Mouse (Mus musculus) heart, postnatal 0 days (tissue): ENCODE measurements around the gene Hspd1. TPM values are rescaled to one million over a fixed set of nuclear protein-coding genes. Genes with fewer than 3 reads are reported as not detected.
"Not testable (repeated sequence)": the region's sequence is repeated elsewhere in the genome, so short reads cannot be mapped to it uniquely, and the experiment has no call there.

ENCODE experiments used
- ATAC-seq: fragments of 200-750 bp; cut with Nextera tagmentation; 2 replicates; pipeline ENCODE4 v1.8.0; 2017; ENCODE audit warnings: low read depth, moderate number of reproducible peaks, moderate library complexity; ENCODE audit not compliant: insufficient read depth
- DNase-seq: peaks from one replicate; pipeline ENCODE4 v3.0.0-alpha.2; 2016; ENCODE audit warnings: low spot score
- H3K27ac ChIP-seq: fragments of 300-500 bp; sonication (generic); 2 replicates; pipeline ENCODE4 v1.5.1; 2014; ENCODE audit warnings: low read depth, mild to moderate bottlenecking
- H3K27me3 ChIP-seq: fragments of 300-500 bp; sonication (generic); 2 replicates; pipeline ENCODE4 v1.6.1; 2014; ENCODE audit warnings: low read length, mixed read lengths; ENCODE audit not compliant: control insufficient read depth, insufficient read depth
- H3K36me3 ChIP-seq: fragments of 300-500 bp; sonication (generic); replicated peaks from 2 replicates; pipeline ENCODE4 v1.6.1; 2014; ENCODE audit warnings: low read length, mixed read lengths; ENCODE audit not compliant: control insufficient read depth, insufficient read depth
- H3K4me1 ChIP-seq: fragments of 300-500 bp; sonication (generic); 2 replicates; pipeline ENCODE4 v1.6.1; 2014; ENCODE audit warnings: antibody characterized with exemption; ENCODE audit not compliant: control insufficient read depth, insufficient read depth
- H3K4me2 ChIP-seq: fragments of 300-500 bp; sonication (generic); 2 replicates; pipeline ENCODE4 v1.6.1; 2014; ENCODE audit warnings: low read depth, mild to moderate bottlenecking, low read length, moderate library complexity
- H3K4me3 ChIP-seq: fragments of 300-500 bp; sonication (generic); 2 replicates; pipeline ENCODE4 v1.5.1; 2014; ENCODE audit warnings: low read depth, low read length
- H3K9ac ChIP-seq: fragments of 300-500 bp; sonication (generic); replicated peaks from 2 replicates; pipeline ENCODE4 v1.6.1; 2014; ENCODE audit warnings: low read depth, low read length, mixed read lengths
- H3K9me3 ChIP-seq: fragments of 300-500 bp; sonication (generic); replicated peaks from 2 replicates; pipeline ENCODE4 v1.6.1; 2016; ENCODE audit warnings: low read length; ENCODE audit not compliant: control insufficient read depth
- CTCF ChIP-seq: IDR thresholded peaks from 2 replicates; pipeline ENCODE4 v1.5.1; 2016; ENCODE audit warnings: antibody characterized with exemption, control low read depth, low read depth
- EP300 ChIP-seq: IDR thresholded peaks from 2 replicates; pipeline ENCODE4 v1.6.1; 2016; ENCODE audit warnings: antibody characterized with exemption, low read depth
- WGBS: fragments of 180-500 bp; shearing (Covaris S2); extraction: QIAGEN DNeasy Blood & Tissue Kit; methylation state at CpG from one replicate; pipeline ENCODE4 v1.1.7; 2014; 5-methylcytosine and 5-hydroxymethylcytosine counted together
- polyA plus RNA-seq: library from polyadenylated mRNA; unstranded; fragments of >200 nt; fragmentation: Nextera tagmentation; extraction: Ambion mirVana; gene quantifications from 2 replicates; pipeline ENCODE4 v1.2.1, GENCODE M21; 2015
- total RNA-seq: library from RNA; depleted of rRNA; stranded (reverse); fragments of >200 nt; gene quantifications from 2 replicates; pipeline ENCODE4 v1.2.3, GENCODE M21; 2014; ENCODE audit warnings: low replicate concordance

Gene Hspd1
- total and polyA plus RNA-seq, 2 experiments from 2014 or later: 139 to 397 TPM

DNA sequence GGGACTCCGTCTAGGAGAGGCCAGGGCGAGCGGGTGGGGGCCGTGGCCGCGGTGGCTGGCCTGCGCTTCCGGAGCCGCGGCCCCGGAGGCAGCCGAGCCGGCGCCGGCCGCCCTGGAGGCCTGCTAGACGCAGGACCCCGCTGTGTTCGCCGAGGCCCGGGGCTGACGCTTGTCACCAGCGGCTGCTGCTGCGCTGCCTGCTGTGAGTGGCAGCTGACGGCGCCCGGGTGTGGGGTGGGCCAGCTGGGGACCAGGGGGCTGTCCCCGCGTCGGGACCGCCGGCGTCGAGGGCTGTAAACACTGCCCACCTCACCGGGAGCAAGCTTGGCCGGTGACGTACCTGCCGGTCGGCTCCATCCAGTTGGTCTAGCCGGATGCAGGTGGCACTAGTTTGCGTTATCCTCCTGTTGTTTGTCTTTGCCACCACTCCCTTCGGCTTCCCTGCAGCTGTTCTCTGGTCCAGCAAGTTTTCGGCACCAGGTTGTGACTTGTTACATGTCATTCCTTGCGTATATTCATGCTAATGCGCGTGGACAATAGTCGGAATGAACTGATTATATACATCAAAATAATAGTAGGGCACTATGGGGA, 43.5 kb upstream of the Hspd1 start:
- no peaks in the 10 kb centered on the region for H3K9me3 ChIP-seq
- WGBS: 0% methylated on average over 46 of the region's 47 CpGs
- peak overlapping the region; percentile 95 for H3K9ac ChIP-seq
- H3K36me3 ChIP-seq: no peaks in the 10 kb centered on the region
- peaks cover 8% of the 10 kb centered on the region for H3K4me1 ChIP-seq
- DNase-seq (peak; percentile 47), ATAC-seq (peak; percentile 73)
- peak overlapping the region; percentile 96 for H3K27ac ChIP-seq
- no peak for TF ChIP-seq CTCF
- TF ChIP-seq EP300: no peak
- no peaks in the 10 kb centered on the region for H3K27me3 ChIP-seq
- peak overlapping the region; percentile 80 for H3K4me3 ChIP-seq
- peak overlapping the region; percentile 72 for H3K4me2 ChIP-seq

- Histone ChIP-seq H3K36me3 (no peaks in the 10 kb centered on the region), H3K27ac (peak within 1 kb of the TSS; percentile 96), H3K4me2 (peak within 1 kb of the TSS; percentile 72), H3K9ac (peak within 1 kb of the TSS; percentile 95), H3K4me3 (peak within 1 kb of the TSS; percentile 80), H3K4me1 (peaks cover 8% of the 10 kb centered on the region), H3K9me3 (no peaks in the 10 kb centered on the region), H3K27me3 (no peaks in the 10 kb centered on the region)
- peak; percentile 96 for ATAC-seq
- TF ChIP-seq CTCF (no peak), EP300 (peak; percentile 75; the same call in 1 of the 2 replicates)
- WGBS: under 1% methylated on average over 32 of the region's 42 CpGs
- peak; percentile 88 for DNase-seq
Measured at GRCm38 (mm10) chr1:55130943-55131401, 42.9 kb upstream of the Hspd1 start, which contains the start of gene Mob4. Mob4 (plus strand) TSS chr1:55131231.

DNA sequence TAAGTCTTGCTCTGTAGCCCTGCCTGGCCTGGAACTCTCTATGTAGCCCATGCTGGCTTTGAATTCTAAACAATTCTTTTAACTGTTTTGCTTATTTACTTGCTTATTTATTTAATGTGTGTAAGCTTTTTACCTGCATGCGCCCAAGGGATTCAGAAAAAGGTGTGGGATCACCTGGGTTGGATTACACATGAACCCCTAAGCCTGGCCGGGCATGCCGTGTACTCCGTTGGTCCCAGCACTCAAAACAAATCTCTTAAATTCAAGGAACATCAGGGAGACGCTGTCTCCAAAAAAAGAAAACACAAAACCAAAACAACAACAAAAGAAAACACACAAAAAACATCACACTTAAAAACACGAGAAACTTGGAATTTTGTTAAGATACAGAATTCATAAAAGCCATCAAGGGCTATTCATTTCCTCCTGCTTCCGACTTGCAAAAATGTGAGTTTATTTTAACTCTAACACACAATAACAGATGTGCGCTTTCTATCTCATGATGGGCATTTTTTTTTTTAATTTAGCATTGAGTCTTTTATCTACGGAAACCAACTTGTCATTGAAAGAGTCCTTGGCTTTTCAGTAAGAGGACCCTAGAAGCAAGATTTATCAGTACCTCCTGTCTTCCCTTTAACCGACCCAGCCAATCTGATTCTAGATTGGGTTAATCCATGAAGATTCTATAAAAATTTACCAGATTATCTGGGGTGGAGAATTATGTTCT, 42.3 kb upstream of the Hspd1 start:
- TF ChIP-seq CTCF (no peak), EP300 (no peak; the same call in 1 of the 2 replicates)
- Histone ChIP-seq H3K4me3 (peak overlapping the region; percentile 80), H3K36me3 (no peaks in the 10 kb centered on the region), H3K4me1 (peaks cover 8% of the 10 kb centered on the region), H3K9ac (peak overlapping the region; percentile 95; the same call in 1 of the 2 replicates), H3K4me2 (peak overlapping the region; percentile 72), H3K27me3 (no peaks in the 10 kb centered on the region), H3K9me3 (no peaks in the 10 kb centered on the region), H3K27ac (peak overlapping the region; percentile 96)
- ATAC-seq (no peak), DNase-seq (no peak)
- 64% methylated on average over 10 of the region's 10 CpGs for WGBS

DNA sequence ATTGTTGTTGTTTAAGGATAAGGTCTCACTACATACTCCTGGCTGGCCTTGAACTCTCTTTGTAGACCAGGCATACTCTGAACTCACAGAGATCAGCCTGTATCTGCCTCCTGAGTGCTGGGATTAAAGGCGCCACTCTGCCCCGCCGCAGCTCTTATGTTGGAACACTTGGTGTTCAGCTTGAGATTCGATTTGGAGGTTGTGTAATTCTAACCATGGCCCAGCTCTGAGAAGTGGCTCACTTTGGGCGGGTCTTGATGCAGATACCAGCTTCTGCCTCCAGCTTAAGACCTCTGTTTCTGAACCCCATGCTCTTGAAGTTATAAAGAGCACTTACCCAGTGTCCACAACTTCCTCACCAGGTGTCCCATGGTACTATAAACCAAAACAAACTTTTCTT, 41.7 kb upstream of the Hspd1 start:
- no peaks in the 10 kb centered on the region for H3K9me3 ChIP-seq
- 92% methylated on average over 5 of the region's 5 CpGs for WGBS
- H3K4me2 ChIP-seq: no peak overlapping the region
- peaks cover 8% of the 10 kb centered on the region for H3K4me1 ChIP-seq
- H3K27me3 ChIP-seq: no peaks in the 10 kb centered on the region
- H3K27ac ChIP-seq: no peak overlapping the region
- no peak overlapping the region for H3K4me3 ChIP-seq
- no peak overlapping the region for H3K9ac ChIP-seq
- DNase-seq (no peak), ATAC-seq (no peak)
- H3K36me3 ChIP-seq: no peaks in the 10 kb centered on the region
- TF ChIP-seq EP300 (no peak), CTCF (no peak)

- 87% methylated on average over 2 of the region's 2 CpGs for WGBS
- H3K9ac ChIP-seq, H3K27ac ChIP-seq, H3K27me3 ChIP-seq, DNase-seq, H3K4me3 ChIP-seq, ATAC-seq, H3K9me3 ChIP-seq, H3K36me3 ChIP-seq, H3K4me1 ChIP-seq, H3K4me2 ChIP-seq: not testable (repeated sequence)
Measured at GRCm38 (mm10) chr1:55124136-55124535, 36.1 kb upstream of the Hspd1 start.
